Mouse (Mus musculus): ENCODE data around the gene S1pr4. TPM values are rescaled to one million over a fixed set of nuclear protein-coding genes. Genes with fewer than 3 reads are reported as not detected.
A peak's percentile ranks its signal among the peaks of the same experiment; 100 is the strongest.

The S1pr4 gene
- polyA plus RNA-seq, 1 experiment from 2014 or later = 0.41 TPM

- H3K9ac ChIP-seq (replicated peaks) = no peak overlapping the region
- H3K4me3 ChIP-seq = no peak overlapping the region
- 68% methylated on average over 9 of the region's 9 CpGs for WGBS
- H3K4me2 ChIP-seq (replicated peaks) = no peak overlapping the region
- peaks cover 62% of the 10 kb centered on the region for H3K27me3 ChIP-seq
- 0 out of 2 replicates have a peak, but pooled peaks have one; percentile 38 for ATAC-seq (ENCODE audit: low FRiP score, low read depth)
- H3K27ac ChIP-seq (replicated peaks) = no peak overlapping the region
- no peaks in the 10 kb centered on the region for H3K9me3 ChIP-seq
- no peaks in the 10 kb centered on the region for H3K36me3 ChIP-seq
- H3K4me1 ChIP-seq = no peaks in the 10 kb centered on the region
Observed at GRCm38 (mm10) chr10:81450641-81451364, 49.1 kb downstream of the S1pr4 start.

- Histone ChIP-seq H3K27ac (replicated peaks) (no peak overlapping the region), H3K36me3 (no peaks in the 10 kb centered on the region), H3K27me3 (peaks cover 59% of the 10 kb centered on the region), H3K9me3 (no peaks in the 10 kb centered on the region), H3K4me3 (no peak overlapping the region), H3K4me1 (no peaks in the 10 kb centered on the region), H3K9ac (replicated peaks) (no peak overlapping the region), H3K4me2 (replicated peaks) (no peak overlapping the region)
- 2% methylated on average over 7 of the region's 7 CpGs for WGBS
- ATAC-seq (ENCODE audit: low FRiP score, low read depth) = peak; percentile 47
Observed at GRCm38 (mm10) chr10:81450140-81450539, 49.8 kb downstream of the S1pr4 start.

Small RNA genes within 50 kb of the gene (microRNA-seq; reads per million reads assigned to microRNA genes)
- gene Gm25595 = not detected

Other genes with a start within 250 kb of the S1pr4 start
- gene Matk, start 247.2 kb downstream of the S1pr4 start, polyA plus RNA-seq (2016; fragmentation: Nextera tagmentation; extraction: Ambion mirVana) = 4.3 and 5.0 TPM in 2 replicates
- 168 and 169 TPM in 2 replicates for gene Mrpl54, start 233.2 kb downstream of the S1pr4 start, polyA plus RNA-seq (2016; fragmentation: Nextera tagmentation; extraction: Ambion mirVana)
- 34.8 and 36.1 TPM in 2 replicates for gene Apba3, start 233.2 kb downstream of the S1pr4 start, polyA plus RNA-seq (2016; fragmentation: Nextera tagmentation; extraction: Ambion mirVana)
- gene Tjp3, start 208.6 kb downstream of the S1pr4 start, polyA plus RNA-seq (2016; fragmentation: Nextera tagmentation; extraction: Ambion mirVana) = 6.6 and 7.5 TPM in 2 replicates
- 89.9 and 92.6 TPM in 2 replicates for gene Pip5k1c, start 207.2 kb downstream of the S1pr4 start, polyA plus RNA-seq (2016; fragmentation: Nextera tagmentation; extraction: Ambion mirVana)
- 58.8 and 60.5 TPM in 2 replicates for gene Cactin, start 179.0 kb downstream of the S1pr4 start, polyA plus RNA-seq (2016; fragmentation: Nextera tagmentation; extraction: Ambion mirVana)
- gene Tbxa2r, start 171.4 kb downstream of the S1pr4 start, polyA plus RNA-seq (2016; fragmentation: Nextera tagmentation; extraction: Ambion mirVana) = 3.7 and 4.4 TPM in 2 replicates
- not detected in 2 replicates for gene Gipc3, start 156.9 kb downstream of the S1pr4 start, polyA plus RNA-seq (2016; fragmentation: Nextera tagmentation; extraction: Ambion mirVana)
- gene Hmg20b, start 149.7 kb downstream of the S1pr4 start, polyA plus RNA-seq (2016; fragmentation: Nextera tagmentation; extraction: Ambion mirVana) = 90.8 and 97.9 TPM in 2 replicates
- 12.0 and 13.7 TPM in 2 replicates for gene Mfsd12, start 142.6 kb downstream of the S1pr4 start, polyA plus RNA-seq (2016; fragmentation: Nextera tagmentation; extraction: Ambion mirVana)
- gene 4930404N11Rik, start 134.3 kb downstream of the S1pr4 start, polyA plus RNA-seq (2016; fragmentation: Nextera tagmentation; extraction: Ambion mirVana) = 0.34 and 0.92 TPM in 2 replicates
- 135 and 139 TPM in 2 replicates for gene Fzr1, start 121.6 kb downstream of the S1pr4 start, polyA plus RNA-seq (2016; fragmentation: Nextera tagmentation; extraction: Ambion mirVana)
- 63.5 and 67.2 TPM in 2 replicates for gene Dohh, start 115.7 kb downstream of the S1pr4 start, polyA plus RNA-seq (2016; fragmentation: Nextera tagmentation; extraction: Ambion mirVana)
- 4.2 and 5.5 TPM in 2 replicates for gene Gm48551, start 115.7 kb downstream of the S1pr4 start, polyA plus RNA-seq (2016; fragmentation: Nextera tagmentation; extraction: Ambion mirVana)
- 0.50 and 2.3 TPM in 2 replicates for gene Gm48552, start 111.1 kb downstream of the S1pr4 start, polyA plus RNA-seq (2016; fragmentation: Nextera tagmentation; extraction: Ambion mirVana)
- gene Smim24, start 107.1 kb downstream of the S1pr4 start, polyA plus RNA-seq (2016; fragmentation: Nextera tagmentation; extraction: Ambion mirVana) = 2.1 and 2.8 TPM in 2 replicates
- gene Nfic, start 44.5 kb downstream of the S1pr4 start, polyA plus RNA-seq (2016; fragmentation: Nextera tagmentation; extraction: Ambion mirVana) = 14.7 and 19.7 TPM in 2 replicates
- 37.1 and 44.4 TPM in 2 replicates for gene Celf5, start 17.4 kb downstream of the S1pr4 start, polyA plus RNA-seq (2016; fragmentation: Nextera tagmentation; extraction: Ambion mirVana)
- gene Ncln, start 3.7 kb downstream of the S1pr4 start, polyA plus RNA-seq (2016; fragmentation: Nextera tagmentation; extraction: Ambion mirVana) = 66.9 and 68.3 TPM in 2 replicates
- gene Gna15, start 24.1 kb upstream of the S1pr4 start, polyA plus RNA-seq (2016; fragmentation: Nextera tagmentation; extraction: Ambion mirVana) = 0.58 and 1.0 TPM in 2 replicates
- gene Gna11, start 45.1 kb upstream of the S1pr4 start, polyA plus RNA-seq (2016; fragmentation: Nextera tagmentation; extraction: Ambion mirVana) = 70.9 and 72.6 TPM in 2 replicates
- gene Aes, start 59.4 kb upstream of the S1pr4 start, polyA plus RNA-seq (2016; fragmentation: Nextera tagmentation; extraction: Ambion mirVana) = 524 and 532 TPM in 2 replicates
- 17.8 and 17.9 TPM in 2 replicates for gene Tle2, start 74.4 kb upstream of the S1pr4 start, polyA plus RNA-seq (2016; fragmentation: Nextera tagmentation; extraction: Ambion mirVana)
- gene Tle6, start 100.9 kb upstream of the S1pr4 start, polyA plus RNA-seq (2016; fragmentation: Nextera tagmentation; extraction: Ambion mirVana) = 2.9 and 5.1 TPM in 2 replicates
- 2.5 and 2.6 TPM in 2 replicates for gene BC025920, start 106.1 kb upstream of the S1pr4 start, polyA plus RNA-seq (2016; fragmentation: Nextera tagmentation; extraction: Ambion mirVana)
- gene Sirt6, start 127.7 kb upstream of the S1pr4 start, polyA plus RNA-seq (2016; fragmentation: Nextera tagmentation; extraction: Ambion mirVana) = 52.8 and 54.1 TPM in 2 replicates
- gene Ankrd24, start 128.4 kb upstream of the S1pr4 start, polyA plus RNA-seq (2016; fragmentation: Nextera tagmentation; extraction: Ambion mirVana) = 6.3 and 7.4 TPM in 2 replicates
- 4.8 and 5.1 TPM in 2 replicates for gene Gm10778, start 148.9 kb upstream of the S1pr4 start, polyA plus RNA-seq (2016; fragmentation: Nextera tagmentation; extraction: Ambion mirVana)
- 18.2 and 21.1 TPM in 2 replicates for gene Zfp433, start 204.7 kb upstream of the S1pr4 start, polyA plus RNA-seq (2016; fragmentation: Nextera tagmentation; extraction: Ambion mirVana)

Measured in midbrain, embryonic 12.5 days (tissue).